Mouse (Mus musculus): ENCODE measurements around the gene Gng2. TPM values are rescaled to one million over a fixed set of nuclear protein-coding genes. Genes with fewer than 3 reads are reported as not detected.

Gene Gng2
- polyA plus RNA-seq, 1 experiment, result 5.8 TPM

GRCm38 (mm10) chr14:19858279-19858678 lies 119.1 kb downstream of the Gng2 start:
- TF ChIP-seq CTCF (IDR thresholded peaks at IDR 0.05; ENCODE audit: control insufficient read depth, insufficient read depth, insufficient read length), result no peak
- no peak overlapping the region for H3K4me3 ChIP-seq (ENCODE audit: insufficient read depth, poor library complexity, severe bottlenecking)
- H3ac ChIP-seq (ENCODE audit: control insufficient read depth, insufficient read length, low read depth), result no peak overlapping the region
- no peaks in the 10 kb centered on the region for H3K79me3 ChIP-seq (ENCODE audit: low read depth)
- peaks cover 4% of the 10 kb centered on the region for H3K27me3 ChIP-seq (ENCODE audit: control insufficient read depth, insufficient read depth, insufficient read length)
- H3K79me2 ChIP-seq (ENCODE audit: control insufficient read depth, insufficient read depth), result no peaks in the 10 kb centered on the region
- no peaks in the 10 kb centered on the region for H3K36me3 ChIP-seq (ENCODE audit: control insufficient read depth, insufficient read depth)

- peaks cover 9% of the 10 kb centered on the region for H3K27me3 ChIP-seq (ENCODE audit: control insufficient read depth, insufficient read depth, insufficient read length)
- TF ChIP-seq CEBPB (IDR thresholded peaks at IDR 0.05; ENCODE audit: low read depth), result no peak
- TF ChIP-seq USF1 (IDR thresholded peaks at IDR 0.05; ENCODE audit: low read depth), result no peak
- TF ChIP-seq MYOG (IDR thresholded peaks at IDR 0.05; ENCODE audit: control insufficient read depth, extremely low read depth, insufficient read length), result no peak
- TF ChIP-seq MAX (IDR thresholded peaks at IDR 0.05), result no peak
- TF ChIP-seq CTCF (IDR thresholded peaks at IDR 0.05; ENCODE audit: control insufficient read depth, insufficient read depth, insufficient read length), result no peak
- no peak for TF ChIP-seq MYOD1 (IDR thresholded peaks at IDR 0.05; ENCODE audit: control insufficient read depth, insufficient read length, low read depth)
- TF ChIP-seq FOSL1 (IDR thresholded peaks at IDR 0.05; ENCODE audit: insufficient read depth, low read length, poor library complexity, severe bottlenecking), result no peak
- no peak overlapping the region for H3ac ChIP-seq (ENCODE audit: control insufficient read depth, insufficient read length, low read depth)
- no peaks in the 10 kb centered on the region for H3K79me2 ChIP-seq (ENCODE audit: control insufficient read depth, insufficient read depth)
- H3K79me3 ChIP-seq (ENCODE audit: low read depth), result no peaks in the 10 kb centered on the region
- H3K36me3 ChIP-seq (ENCODE audit: control insufficient read depth, insufficient read depth), result no peaks in the 10 kb centered on the region
- H3K4me3 ChIP-seq (ENCODE audit: insufficient read depth, poor library complexity, severe bottlenecking), result no peak overlapping the region
Observed at GRCm38 (mm10) chr14:19853471-19853870, 124.0 kb downstream of the Gng2 start.

GRCm38 (mm10) chr14:19839600-19840332 lies 137.7 kb downstream of the Gng2 start:
- Histone ChIP-seq H3K36me3 (ENCODE audit: control insufficient read depth, insufficient read depth) (no peaks in the 10 kb centered on the region), H3K79me2 (ENCODE audit: control insufficient read depth, insufficient read depth) (no peaks in the 10 kb centered on the region), H3ac (ENCODE audit: control insufficient read depth, insufficient read length, low read depth) (no peak overlapping the region), H3K79me3 (ENCODE audit: low read depth) (no peaks in the 10 kb centered on the region), H3K27me3 (ENCODE audit: control insufficient read depth, insufficient read depth, insufficient read length) (no peaks in the 10 kb centered on the region), H3K4me3 (ENCODE audit: insufficient read depth, poor library complexity, severe bottlenecking) (no peak overlapping the region)
- TF ChIP-seq MYOG (IDR thresholded peaks at IDR 0.05; ENCODE audit: control insufficient read depth, extremely low read depth, insufficient read length) (no peak), USF1 (IDR thresholded peaks at IDR 0.05; ENCODE audit: low read depth) (no peak), CEBPB (IDR thresholded peaks at IDR 0.05; ENCODE audit: low read depth) (no peak), MAX (IDR thresholded peaks at IDR 0.05) (no peak), CTCF (IDR thresholded peaks at IDR 0.05; ENCODE audit: control insufficient read depth, insufficient read depth, insufficient read length) (no peak), FOSL1 (IDR thresholded peaks at IDR 0.05; ENCODE audit: insufficient read depth, low read length, poor library complexity, severe bottlenecking) (no peak), MYOD1 (IDR thresholded peaks at IDR 0.05; ENCODE audit: control insufficient read depth, insufficient read length, low read depth) (no peak)

- no peaks in the 10 kb centered on the region for H3K36me3 ChIP-seq (ENCODE audit: control insufficient read depth, insufficient read depth)
- TF ChIP-seq USF1 (IDR thresholded peaks at IDR 0.05; ENCODE audit: low read depth), result no peak
- TF ChIP-seq CTCF (IDR thresholded peaks at IDR 0.05; ENCODE audit: control insufficient read depth, insufficient read depth, insufficient read length), result no peak
- no peak for TF ChIP-seq CEBPB (IDR thresholded peaks at IDR 0.05; ENCODE audit: low read depth)
- TF ChIP-seq MAX (IDR thresholded peaks at IDR 0.05), result no peak
- no peak for TF ChIP-seq MYOG (IDR thresholded peaks at IDR 0.05; ENCODE audit: control insufficient read depth, extremely low read depth, insufficient read length)
- TF ChIP-seq FOSL1 (IDR thresholded peaks at IDR 0.05; ENCODE audit: insufficient read depth, low read length, poor library complexity, severe bottlenecking), result no peak
- TF ChIP-seq MYOD1 (IDR thresholded peaks at IDR 0.05; ENCODE audit: control insufficient read depth, insufficient read length, low read depth), result no peak
- H3K79me2 ChIP-seq (ENCODE audit: control insufficient read depth, insufficient read depth), result no peaks in the 10 kb centered on the region
Observed at GRCm38 (mm10) chr14:19836289-19836688, 141.1 kb downstream of the Gng2 start.

GRCm38 (mm10) chr14:19825481-19825880 lies 151.9 kb downstream of the Gng2 start:
- TF ChIP-seq CTCF (IDR thresholded peaks at IDR 0.05; ENCODE audit: control insufficient read depth, insufficient read depth, insufficient read length), result no peak
- TF ChIP-seq MYOD1 (IDR thresholded peaks at IDR 0.05; ENCODE audit: control insufficient read depth, insufficient read length, low read depth), result no peak
- no peak for TF ChIP-seq CEBPB (IDR thresholded peaks at IDR 0.05; ENCODE audit: low read depth)
- TF ChIP-seq MYOG (IDR thresholded peaks at IDR 0.05; ENCODE audit: control insufficient read depth, extremely low read depth, insufficient read length), result no peak
- no peak for TF ChIP-seq MAX (IDR thresholded peaks at IDR 0.05)
- no peak for TF ChIP-seq USF1 (IDR thresholded peaks at IDR 0.05; ENCODE audit: low read depth)
- TF ChIP-seq FOSL1 (IDR thresholded peaks at IDR 0.05; ENCODE audit: insufficient read depth, low read length, poor library complexity, severe bottlenecking), result no peak
- H3K79me3 ChIP-seq (ENCODE audit: low read depth), result peaks cover 24% of the 10 kb centered on the region

More at GRCm38 (mm10) chr14:19836289-19836688, 141.1 kb downstream of the Gng2 start:
- H3ac ChIP-seq (ENCODE audit: control insufficient read depth, insufficient read length, low read depth), result no peak overlapping the region
- H3K4me3 ChIP-seq (ENCODE audit: insufficient read depth, poor library complexity, severe bottlenecking), result no peak overlapping the region
- H3K27me3 ChIP-seq (ENCODE audit: control insufficient read depth, insufficient read depth, insufficient read length), result peaks cover 6% of the 10 kb centered on the region
- no peaks in the 10 kb centered on the region for H3K79me3 ChIP-seq (ENCODE audit: low read depth)

More at GRCm38 (mm10) chr14:19825481-19825880, 151.9 kb downstream of the Gng2 start:
- no peak overlapping the region for H3K4me3 ChIP-seq (ENCODE audit: insufficient read depth, poor library complexity, severe bottlenecking)
- H3K27me3 ChIP-seq (ENCODE audit: control insufficient read depth, insufficient read depth, insufficient read length), result peaks cover 16% of the 10 kb centered on the region
- no peak overlapping the region for H3ac ChIP-seq (ENCODE audit: control insufficient read depth, insufficient read length, low read depth)
- peaks cover 18% of the 10 kb centered on the region for H3K36me3 ChIP-seq (ENCODE audit: control insufficient read depth, insufficient read depth)
- peaks cover 28% of the 10 kb centered on the region for H3K79me2 ChIP-seq (ENCODE audit: control insufficient read depth, insufficient read depth)
